Mouse (Mus musculus) thymus, postnatal 14 days (tissue): ENCODE data around the gene Rab6a.
"Not testable (repeated sequence)": the region's sequence is repeated elsewhere in the genome, so short reads cannot be mapped to it uniquely, and the experiment has no call there.

Source experiments
- DNase-seq: peaks from one replicate; pipeline ENCODE4 v3.0.0; 2021

Gene Rab6a

DNA sequence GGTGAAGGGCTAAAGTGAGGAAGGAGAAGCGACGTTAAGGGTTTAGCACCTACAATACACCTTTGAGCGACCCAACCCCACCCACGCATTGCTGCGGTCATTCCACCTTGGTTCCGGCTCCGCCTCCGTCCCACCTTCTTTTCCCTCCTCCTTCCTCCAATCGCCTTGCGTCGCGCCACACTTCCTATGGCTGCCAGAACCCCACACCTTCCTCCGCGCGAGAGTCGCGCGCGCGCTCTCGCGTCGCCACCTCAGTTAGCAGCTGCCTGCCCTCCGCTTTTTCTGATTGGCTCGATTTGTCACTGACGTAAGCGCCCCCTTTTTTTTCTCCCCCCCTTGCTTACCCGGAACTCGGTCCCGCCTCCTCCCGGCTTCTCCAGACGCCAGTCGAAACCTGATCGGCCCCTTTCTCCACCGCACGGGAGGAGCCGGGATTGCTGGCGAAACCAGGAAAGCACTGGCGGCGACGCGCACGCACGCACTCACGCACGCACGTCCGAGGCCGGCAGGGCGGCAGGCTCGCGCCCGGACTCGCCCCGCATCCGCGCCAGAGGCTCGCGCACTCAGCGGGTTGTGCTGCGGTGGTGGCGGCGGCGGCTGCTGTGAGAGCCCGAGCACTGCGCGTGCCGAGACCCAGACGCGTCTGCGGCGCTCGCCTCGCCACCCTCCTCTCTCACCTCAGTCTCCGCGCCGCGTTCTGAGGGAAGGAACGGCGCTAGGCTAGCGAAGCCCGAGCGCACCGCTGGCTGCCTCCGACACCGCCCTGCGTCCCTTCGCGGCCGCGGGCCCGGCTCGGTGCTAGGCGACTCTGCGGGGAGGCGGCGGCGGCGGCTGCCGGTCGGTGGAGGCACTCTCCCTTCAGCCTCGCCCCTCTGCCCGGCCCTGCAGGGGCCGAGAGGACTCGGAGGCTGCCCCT lies at the start of gene Rab6a:
Rab6a (plus strand) TSS at position 197 of the 916 bp plus-strand sequence.
- DNase-seq, result peak; percentile 94

DNA sequence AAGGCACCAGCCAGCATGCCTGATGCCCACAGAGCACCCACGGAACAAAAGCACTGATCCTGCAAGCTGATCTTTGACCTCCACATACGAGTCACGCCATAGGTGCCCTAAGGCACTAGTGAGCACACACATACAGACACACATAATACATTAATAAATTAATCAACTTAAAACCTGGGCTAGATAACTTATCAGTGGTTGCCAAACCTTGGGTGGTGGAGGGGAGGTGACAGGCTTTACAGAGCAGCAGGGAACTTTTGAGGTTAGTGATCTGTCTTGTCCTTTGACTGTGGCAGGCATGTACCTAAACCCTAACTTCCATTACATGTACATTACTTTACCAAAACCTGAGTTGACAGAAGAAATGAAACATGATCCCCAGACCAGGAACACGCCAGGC lies 47.9 kb upstream of the Rab6a start:
- no peak for DNase-seq

DNA sequence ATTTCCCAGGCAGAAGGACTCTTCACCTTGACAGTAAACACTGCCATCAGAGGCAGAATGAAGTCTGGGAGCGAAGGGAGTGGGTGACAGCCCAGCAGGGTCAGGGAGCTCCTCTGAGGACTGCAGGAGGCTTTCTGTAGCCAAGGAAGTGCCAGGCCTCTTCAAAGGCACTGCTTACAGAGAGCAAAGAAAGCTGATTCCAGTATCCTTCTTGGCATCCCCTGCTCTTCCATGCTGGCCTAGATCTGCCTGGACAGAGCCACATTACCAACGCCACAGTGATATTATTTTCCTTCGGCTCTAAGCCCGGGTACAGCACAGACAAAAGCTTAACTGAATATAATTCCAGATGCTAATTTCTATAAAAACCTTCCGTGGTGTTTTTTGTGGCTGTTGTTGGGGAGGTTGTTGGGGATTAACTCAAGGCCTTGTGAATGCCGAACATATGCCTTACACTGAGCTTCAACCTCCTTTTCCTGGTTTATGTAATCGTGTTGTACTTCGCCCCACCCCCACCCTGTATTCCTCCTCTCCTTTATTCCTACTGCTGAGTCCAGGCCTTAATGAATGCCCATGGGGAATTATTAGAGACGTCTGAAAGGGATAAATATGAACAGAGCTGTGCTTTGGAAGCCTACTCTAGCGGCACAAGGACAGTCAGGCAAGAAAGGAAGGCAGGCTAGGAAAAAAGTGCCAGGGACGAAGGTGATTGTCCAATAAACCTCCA lies 45.2 kb upstream of the Rab6a start:
- DNase-seq, result no peak

DNA sequence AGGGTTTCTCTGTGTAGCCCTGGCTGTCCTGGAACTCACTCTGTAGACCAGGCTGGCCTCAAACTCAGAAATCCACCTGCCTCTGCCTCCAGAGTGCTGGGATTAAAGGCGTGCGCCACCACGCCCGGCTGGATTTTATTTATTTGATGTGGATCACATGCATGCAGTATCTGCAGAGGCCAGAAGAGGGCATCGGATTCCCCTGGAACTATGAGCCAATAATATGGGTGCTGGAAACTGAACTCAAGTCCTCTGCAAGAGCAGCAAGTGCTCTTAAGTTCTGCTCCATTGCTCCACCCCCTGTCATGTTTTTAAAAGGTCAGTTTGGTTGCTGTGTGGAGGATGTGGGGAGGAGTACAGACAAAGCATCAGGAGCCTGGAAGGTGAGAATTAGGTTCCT lies 40.0 kb upstream of the Rab6a start:
- not testable (repeated sequence) for DNase-seq

DNA sequence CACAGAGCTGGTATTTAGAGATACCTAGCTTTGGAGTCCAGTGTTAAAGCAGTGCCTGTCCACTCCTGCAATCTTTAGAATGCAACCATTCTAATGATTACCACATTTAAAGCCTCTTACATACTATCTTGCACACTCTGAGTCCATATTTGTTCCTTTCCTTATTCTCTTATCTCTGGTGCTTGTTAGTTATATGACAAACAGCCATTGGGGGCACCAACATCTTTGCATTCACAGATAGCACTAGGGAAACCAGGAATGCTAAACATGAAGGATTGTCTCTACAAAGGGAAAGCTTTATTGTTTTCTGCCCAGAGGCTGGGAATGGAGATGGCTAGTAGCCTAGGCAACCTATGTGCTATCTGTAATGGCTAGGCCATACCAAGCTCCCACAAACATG lies 37.3 kb upstream of the Rab6a start:
- no peak for DNase-seq

DNA sequence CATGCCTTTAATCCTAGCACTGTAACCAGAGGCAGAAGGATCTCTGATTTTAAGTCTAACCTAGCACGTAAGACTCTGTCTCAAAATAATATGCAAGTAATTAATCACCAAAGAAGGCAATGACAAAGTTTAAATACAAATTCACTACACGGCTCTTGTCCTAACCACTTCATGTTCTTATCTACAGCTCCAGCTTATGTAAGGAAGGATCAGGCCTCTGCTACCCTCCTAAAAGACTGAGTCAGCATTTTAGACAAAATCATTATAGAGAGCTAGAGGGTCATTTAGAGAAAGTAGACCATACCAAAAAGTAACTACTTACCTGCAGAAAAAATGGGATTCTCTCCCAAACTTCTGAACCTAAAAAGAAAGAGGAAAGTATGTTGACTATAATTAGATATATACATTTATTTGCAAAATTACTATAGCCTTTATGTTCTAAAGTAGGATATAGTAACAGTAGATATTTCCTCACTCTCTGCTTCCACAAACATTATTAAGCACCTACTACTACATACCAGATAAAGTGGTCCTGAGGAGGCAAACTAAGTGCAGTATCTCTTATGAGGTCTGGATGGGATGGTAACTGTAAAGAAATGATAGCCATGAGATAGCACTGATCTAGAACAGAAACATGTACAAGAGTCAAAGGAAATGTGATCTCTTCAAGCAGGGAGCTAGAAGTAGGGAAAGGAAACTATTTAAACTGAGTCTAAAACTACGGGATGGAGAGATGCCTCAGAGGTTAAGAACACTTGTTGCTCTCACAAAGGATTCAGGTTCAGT lies 36.1 kb upstream of the Rab6a start:
- no peak for DNase-seq

DNA sequence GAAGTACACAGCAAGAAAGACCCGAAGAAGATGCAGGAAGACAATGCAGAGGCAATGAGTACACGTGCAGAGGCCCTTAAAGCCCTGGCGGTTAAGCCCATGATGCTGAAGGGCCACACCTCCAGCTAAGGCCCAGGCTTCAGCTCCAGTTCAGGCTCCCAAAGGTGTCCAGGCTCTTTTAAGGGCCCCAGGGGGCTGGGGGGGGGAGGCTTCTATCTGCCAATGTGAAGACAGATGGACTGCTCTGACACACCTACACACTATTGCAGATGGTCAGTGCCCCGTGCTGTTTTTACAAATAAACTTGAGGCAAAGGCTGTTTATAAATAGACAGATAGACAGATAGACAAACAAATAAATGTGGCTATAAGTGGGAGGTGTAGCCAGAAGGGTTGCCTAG lies 35.1 kb upstream of the Rab6a start:
- DNase-seq, result no peak

DNA sequence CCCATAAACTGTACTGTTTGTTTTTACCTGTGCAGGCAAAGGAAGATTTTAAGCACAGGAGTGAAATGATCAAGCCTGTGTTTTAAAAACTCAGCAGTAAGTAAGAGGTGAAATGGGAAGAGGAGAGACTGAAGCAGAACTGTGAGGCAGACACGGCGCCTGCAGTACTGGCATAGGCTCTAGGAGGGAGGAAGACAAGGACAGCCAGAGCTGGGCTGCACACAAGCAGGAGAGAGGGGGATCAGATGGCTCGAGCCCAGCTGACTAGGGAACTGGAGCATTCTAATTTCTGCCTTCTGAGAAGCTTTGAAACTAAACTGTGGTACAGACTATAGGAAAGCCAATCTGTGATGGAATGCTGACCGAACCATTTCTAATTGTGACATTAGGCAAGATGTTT lies 34.5 kb upstream of the Rab6a start:
- DNase-seq, result no peak

DNA sequence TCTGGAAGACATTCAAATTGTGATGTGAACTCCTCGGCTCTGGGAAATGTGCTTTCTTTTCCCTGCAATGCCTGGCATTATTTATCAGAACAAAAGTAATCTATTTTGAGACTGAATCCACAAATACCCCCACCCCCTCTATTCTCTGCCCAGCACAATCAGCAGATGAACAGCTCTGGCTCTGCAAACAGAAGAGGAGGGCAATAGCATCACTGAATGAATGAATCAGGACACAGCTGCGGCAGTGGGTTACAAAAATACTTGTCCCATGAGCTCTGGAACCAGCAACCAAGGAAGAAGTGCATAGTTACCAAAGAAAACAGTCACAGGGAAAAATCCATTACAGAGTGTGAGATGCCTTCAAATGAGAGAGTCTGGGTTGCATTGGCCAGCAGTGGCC lies 28.4 kb upstream of the Rab6a start:
- DNase-seq, result no peak

DNA sequence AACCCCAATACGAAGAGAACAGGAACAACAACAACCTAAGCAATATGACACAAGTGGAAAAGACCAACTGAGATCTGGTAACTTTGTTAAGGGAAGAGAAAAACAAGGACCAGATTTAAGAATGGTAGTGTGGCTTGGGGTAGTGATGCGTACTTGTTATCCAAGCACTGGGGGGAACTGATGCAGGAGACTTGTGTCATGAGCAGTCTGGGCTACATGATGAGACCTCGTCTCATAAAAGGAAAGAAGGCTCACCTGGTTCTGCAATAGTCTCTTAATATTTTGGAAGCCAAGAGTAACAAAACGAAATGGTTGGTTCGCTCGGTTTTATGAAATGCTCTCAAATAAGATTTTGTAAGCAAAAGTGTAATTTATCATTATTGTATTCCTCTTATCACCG lies 25.0 kb upstream of the Rab6a start:
- no peak for DNase-seq

DNA sequence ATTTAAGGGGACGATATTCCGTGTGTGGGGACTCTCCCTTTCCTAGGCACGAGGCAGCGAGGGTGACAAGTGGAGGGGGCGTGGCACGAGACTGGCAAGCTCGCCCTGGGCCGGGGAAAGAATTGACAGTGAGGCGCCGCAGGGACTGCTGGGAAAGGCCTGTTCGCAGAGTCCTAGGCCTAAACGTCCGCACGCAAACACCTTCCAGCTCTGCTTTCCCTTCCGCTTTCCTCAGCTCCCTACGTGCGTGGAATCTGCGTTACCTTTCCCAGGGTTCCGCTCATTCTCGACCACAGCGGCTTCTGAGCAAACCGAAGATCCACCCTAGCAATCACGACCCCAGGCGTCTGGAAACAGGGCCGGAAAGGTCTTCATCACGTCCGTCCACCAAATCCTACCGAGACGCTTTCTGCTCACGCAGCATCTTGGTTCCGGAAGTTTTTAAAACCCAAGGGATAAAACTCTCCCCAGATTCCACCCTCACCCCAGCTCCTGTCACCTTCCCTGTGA lies 24.4 kb upstream of the Rab6a start:
- peak; percentile 89 for DNase-seq

DNA sequence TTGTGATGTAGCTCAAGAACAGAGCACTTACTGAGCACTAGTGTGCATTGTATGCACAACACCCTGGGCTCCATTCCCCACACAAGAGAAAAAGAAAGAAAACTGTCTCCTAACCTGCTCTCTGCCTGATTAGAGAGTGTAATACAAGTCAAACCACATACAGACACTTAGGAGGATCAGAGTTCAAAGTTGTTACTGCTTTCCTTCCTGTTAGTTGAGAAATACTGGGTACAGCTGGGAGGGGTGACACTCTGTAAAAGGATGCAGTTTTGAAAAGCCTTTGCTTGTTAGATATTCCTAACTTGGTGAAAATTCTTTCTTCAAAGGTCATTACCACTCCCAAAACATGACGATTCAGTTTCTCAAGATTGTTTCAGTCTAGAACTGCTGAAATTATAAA lies 17.4 kb upstream of the Rab6a start:
- no peak for DNase-seq

DNA sequence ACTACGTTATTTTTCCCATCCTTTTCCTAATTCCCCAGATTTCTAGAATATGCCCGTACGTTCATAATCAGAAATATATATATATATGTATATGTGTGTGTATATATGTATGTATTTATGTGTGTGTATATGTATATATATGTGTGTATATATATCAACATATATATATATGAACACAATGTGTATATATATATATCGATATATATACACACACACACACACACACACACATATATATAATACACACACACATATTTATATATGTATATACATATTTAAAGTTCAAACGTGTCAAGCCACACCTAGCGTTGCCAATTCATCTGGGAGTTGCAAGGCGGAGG lies 16.7 kb upstream of the Rab6a start:
- DNase-seq, result no peak

DNA sequence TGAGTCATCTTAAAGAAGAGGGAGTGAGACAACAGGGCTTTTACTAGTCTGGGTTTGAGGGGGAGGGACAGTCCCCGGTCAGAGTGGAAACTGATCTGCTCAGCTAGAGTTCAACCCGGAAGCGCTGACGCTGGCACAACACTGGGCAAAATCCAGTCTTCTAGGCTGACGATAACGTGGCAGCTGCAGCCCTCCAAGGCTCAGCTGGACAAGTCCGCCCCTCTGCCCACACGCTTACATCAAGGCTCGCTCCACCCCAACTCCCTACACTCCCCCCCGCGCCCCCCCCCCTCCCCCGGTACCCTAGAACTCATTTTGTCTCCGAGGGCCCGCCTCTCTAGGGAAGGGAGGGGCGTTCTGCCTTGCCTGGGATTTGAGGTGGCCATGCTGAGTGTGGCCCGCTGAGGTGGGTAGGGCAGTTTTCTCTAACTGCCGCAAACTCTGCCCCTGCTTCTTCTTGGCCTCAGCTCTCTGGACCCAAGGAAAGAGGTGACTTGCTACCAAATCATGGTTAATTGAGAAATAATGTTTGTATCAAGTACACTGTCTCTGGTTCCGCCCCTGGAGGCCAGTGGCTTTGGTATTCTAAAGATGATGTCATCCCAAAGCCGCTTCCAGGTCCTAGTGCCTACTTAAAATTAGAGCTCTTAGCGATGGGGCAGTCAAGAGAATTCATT lies 16.2 kb upstream of the Rab6a start:
- DNase-seq, result peak; percentile 75

DNA sequence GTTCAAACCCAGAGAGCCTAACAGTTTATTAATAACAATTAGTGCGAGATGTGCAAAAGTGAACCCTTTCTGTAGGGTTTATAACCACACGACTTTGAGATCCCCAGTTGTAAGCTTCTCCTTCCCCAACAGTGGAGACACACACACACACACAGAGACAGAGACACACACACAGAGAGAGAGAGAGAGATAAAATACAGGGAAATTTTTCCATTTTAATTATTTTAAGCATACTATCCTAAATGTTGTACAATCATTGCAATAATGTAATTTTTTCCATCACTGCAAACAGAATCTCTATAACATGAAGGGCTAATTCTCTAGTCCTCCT lies 15.7 kb upstream of the Rab6a start:
- no peak for DNase-seq

DNA sequence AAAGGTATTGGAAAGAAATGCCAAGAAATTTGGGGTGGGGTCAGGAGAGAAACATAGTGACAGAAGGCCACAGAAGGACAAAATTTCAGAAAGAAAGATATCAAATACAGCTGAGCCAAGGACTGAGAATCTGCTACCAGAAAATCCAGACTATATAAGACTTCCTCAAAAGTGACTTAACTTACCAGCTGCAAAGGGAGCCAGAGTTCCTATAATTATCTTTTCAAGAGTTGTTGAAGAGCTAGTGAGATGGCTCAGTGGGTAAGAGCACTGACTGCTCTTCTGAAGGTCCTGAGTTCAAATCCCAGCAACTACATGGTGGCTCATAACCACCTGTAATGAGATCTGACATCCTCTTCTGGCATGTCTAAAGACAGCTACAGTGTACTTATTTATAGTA lies 13.9 kb upstream of the Rab6a start:
- no peak for DNase-seq

DNA sequence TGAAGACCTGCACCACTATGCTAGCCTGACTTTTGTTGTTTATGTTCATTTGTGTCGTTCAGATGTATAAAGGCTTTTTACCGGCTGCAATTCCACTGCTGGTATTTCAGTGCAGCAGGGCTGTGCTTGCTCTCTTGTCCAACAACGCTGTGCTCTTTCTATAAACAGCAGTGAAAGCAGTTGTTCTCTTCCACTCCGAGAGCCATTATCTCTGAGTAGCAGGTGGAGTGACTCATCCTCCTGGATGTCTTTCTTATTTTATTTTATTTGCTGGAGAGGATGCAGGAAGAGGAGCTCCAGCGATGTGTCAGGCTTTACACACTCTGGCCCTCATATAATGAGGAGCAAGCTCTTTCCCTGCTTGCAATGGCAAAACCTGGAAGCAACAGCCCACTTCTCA lies 7.0 kb upstream of the Rab6a start:
- no peak for DNase-seq

DNA sequence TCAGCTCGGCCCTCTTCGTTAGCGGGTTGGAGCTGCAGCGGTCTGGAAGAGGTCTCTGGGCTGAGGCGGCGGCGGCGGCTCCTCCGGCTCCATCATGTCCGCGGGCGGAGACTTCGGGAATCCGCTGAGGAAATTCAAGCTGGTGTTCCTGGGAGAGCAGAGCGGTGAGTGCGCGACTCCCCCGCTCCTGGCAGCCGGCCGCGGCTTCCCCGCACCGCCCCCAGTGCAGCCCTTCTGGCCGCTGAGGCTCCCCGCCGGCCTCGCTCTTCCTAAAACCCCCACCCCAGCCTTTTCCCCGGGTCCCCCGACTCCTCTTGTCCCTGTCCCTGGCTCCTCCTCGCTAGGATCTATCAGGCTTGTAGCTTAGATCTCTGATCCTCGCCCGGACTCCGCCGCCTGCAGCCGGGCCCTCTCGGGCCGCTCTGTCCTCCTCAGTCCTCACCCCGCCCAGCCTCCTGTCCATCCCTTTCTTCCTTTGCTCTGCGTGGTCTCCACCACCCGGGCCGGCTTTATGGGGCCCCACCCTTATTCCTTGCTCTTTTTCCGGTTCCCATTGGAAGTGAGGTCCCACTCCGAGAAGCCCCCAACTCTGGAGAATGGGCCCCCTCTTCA lies 1.0 kb downstream of the Rab6a start, which contains the start of gene Mrpl48:
Mrpl48 (minus strand) TSS at position 172 of the 612 bp plus-strand sequence.
- no peak for DNase-seq

DNA sequence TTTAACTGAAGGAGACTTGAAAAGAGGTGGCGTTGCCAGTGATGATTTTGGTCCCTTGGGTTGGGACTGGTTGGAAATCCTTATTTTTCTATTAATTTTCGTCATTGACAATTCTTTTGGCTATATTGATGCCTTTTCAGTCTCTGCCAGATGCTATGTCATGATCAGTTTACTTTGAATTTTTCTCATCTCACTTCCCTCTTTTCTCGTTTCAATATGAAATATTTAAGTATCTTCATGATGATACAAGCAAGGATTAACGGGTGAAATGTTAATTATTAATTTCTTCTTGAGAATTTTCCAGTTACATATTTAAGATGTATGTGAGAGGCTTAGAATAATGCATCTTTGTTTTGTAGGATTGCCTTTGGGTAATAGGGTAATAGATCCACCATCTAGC lies 1.7 kb downstream of the Rab6a start:
- no peak for DNase-seq

DNA sequence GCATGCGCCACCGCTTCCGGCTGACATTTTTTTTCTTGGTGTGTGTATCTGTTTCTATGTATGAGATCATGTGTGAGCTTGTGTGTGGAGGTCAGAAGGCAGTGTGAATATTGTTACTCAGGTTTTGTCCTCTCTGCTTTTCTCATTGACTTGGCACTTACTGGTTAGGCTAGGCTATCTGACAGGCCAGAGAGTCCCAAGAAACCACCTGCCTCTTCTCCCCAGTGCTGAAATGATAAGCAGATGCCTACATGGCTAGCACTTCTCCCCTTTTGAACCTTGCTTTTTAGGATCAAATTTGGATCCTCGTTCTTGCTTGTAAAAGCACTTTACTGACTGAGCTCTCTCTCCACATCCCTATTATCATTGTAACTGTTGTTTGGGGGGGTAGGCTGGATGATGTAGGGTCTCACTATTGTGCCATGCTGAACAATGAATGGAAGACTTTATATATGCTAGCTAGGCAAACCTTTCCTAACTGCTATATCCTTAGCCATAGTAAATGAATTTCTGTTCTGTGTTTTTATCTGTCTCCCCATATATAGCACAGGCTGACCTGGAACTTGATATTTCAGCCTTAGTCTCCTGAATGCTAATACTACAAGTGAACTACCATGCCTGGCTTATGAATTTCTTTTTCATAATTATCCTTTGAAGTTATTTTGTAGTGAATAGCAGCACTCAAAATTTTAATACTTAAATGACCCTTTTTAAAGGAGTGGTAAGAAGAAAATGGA lies 9.1 kb downstream of the Rab6a start:
- DNase-seq, result no peak

DNA sequence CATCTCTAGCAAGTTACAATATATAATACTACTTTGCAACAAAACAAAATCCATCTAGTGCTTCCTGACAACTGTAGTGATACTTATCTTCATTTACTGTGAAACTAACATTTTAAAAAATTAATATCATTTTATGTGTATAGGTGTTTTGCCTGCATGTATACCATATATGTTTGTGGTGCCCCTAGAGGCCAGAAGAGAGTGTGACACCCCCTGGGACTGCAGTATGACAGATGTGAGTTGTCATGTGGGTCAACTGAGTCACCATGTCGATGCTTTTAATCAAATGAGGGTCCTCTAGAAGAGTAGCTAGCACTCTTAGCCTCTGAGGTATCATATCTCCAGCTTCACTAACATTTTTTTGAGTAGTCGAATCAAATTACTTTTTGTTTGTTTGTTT lies 15.1 kb downstream of the Rab6a start:
- DNase-seq, result peak; percentile 10

DNA sequence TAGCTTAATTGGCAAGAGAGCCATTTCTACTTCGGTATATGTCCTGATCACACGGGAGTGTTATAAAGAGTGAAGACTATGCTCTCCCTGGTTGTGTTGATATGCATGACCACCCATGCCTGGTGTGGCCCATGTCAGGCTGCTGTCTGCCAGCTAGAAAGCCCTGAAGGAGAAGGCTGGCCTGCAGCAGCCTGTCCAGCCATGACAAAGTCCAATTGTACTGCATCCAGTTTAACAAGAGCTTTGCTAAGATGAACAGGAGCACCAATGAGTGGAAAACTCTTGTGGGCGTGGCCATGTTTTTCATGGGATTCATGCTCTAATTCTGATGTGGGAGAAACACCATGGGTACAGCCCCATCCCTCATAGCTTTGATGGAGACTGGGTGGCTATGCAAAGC lies 17.3 kb downstream of the Rab6a start:
- no peak for DNase-seq
